Mouse (Mus musculus) urinary bladder, postnatal 25 days (tissue): ENCODE data around the gene Ccl28.
"Not testable (repeated sequence)": the region's sequence is repeated elsewhere in the genome, so short reads cannot be mapped to it uniquely, and the experiment has no call there.

Experiments
- DNase-seq: peaks from one replicate; pipeline ENCODE4 v3.0.0; 2022; ENCODE audit warnings: low spot score

The Ccl28 gene

DNA sequence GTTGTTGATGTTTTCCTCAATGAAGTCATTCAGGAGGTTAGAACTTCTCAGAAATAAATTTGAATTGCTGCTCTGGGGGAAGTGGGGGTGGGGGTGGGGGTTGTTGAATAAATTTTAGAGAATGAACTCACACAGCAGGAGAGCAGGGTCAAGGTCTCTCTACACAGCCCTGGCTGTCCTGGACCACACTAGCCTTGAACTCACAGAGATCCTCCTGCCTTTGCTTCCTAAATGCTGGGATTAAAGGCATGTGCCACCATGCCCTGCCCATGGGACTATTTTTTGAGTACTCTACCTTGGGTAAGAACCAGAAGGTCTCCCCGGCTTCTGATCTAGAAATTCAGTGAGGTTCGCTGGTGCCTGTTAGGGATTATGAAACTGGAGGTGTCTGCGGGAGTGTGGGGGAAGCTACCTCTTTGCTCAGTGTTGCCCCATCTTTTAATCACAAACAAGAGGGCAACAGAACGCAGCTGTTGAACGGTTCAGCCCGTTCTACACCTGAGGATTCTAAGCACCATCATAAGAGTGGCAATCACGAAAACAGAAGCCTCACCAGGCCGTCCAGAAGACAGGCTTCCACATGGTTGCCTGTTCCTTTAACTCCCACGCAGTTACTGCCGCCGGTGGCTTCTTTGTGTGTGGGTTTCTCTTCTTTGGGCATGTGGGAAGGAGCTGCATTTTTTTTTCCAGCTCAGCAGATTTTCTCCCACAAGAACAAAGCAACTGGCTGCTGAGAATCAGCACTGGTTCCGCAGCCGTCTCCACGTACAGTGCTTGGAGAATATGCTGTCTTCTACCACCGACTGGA, 25.5 kb downstream of the Ccl28 start:
- DNase-seq = no peak

DNA sequence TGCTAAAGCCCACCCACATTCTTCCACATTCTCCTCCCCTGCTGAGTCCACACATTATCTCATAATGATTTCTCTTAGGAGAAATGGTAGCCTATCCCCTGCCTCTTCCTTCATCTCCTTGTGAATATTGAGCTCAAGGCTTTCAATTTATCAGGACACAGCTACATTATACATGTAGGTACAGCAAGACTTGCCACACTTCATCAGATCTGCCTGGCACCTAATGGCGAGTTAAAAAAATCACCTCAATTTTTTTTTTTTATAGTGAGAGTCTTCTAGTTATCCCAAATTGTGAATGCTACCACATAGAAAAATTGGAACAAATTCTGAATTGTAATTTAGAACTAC, 26.1 kb downstream of the Ccl28 start:
- no peak for DNase-seq

DNA sequence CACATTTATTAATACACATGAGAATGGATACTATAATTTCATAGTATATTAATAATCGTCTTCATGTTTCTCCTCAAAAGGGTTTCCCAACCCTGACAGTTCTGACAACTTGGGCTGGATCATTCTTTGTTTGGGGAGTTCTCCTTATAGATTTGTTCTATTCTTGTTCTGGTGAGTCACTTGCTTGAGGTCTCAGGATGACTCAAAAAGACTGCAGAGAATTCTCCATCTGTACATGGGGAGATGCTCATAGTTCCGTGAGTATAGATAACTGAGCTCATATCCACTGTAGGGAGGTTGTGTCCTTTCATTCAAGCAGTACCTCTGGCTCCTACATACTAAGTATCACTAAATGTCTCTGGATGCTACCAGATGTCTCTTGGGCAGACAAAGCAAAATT, 31.1 kb downstream of the Ccl28 start:
- no peak for DNase-seq

DNA sequence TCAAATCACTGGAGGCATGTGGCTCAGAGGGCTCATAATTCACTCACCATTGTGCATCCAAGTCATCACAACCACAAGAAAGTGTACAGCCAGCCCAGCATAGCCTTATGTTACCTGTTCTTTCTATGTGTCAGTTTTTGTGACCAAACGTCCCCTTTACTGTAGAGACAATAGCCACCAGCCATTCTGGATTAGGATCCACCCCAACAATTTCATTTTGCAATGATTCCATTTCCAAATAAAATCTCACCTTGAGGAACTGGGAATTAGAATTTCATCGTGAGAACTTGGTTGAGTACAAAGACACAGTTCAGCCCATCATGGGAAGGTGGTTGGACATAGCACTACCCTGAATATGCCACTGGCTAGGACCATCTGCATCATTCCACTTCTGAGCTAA, 32.6 kb downstream of the Ccl28 start:
- no peak for DNase-seq

DNA sequence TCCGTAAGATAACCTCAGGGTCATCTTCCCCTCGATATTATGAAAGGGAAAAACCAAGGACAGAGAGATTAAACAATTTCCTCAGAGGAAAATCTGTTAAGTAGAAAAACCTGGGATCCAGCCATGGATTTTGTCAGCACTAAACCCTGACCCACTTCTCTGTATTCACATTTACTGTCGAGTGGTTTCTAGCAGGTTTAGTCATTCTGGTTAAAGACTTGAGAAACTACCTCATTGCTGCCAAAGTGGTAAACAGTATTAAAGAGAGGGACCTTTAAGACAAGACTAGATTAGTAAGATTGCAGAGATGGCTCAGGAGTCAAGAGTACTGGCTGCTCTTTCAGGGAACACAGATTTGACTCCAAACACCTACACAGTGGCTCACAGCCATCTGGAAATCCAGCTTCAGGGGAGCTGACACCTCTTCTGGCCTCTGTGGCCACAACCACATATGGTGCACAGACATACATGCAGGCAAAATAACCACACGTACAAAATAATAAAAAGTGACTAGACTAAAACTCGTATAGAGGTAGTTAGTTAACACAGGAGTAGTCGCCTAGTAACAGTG, 33.3 kb downstream of the Ccl28 start:
- no peak for DNase-seq

DNA sequence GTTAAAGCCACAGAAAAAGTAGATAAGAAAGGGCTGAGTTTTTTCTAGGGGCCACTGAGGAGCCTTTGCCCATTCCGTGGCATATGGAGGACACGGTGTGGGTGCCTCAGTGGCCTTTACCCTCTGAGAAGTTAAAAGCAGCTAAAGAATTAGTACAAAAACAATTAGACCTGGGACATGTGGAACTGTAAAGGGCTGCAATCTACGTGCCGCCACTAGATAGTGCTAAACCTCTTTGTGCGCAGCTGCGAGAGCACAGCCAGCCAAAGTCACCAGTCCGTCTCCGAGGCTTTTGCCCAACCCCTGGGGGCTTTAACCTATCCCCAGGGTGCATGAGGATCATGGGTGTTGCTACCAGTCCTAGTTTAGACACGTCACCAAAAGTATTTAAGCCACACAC, 37.8 kb downstream of the Ccl28 start:
- not testable (repeated sequence) for DNase-seq

DNA sequence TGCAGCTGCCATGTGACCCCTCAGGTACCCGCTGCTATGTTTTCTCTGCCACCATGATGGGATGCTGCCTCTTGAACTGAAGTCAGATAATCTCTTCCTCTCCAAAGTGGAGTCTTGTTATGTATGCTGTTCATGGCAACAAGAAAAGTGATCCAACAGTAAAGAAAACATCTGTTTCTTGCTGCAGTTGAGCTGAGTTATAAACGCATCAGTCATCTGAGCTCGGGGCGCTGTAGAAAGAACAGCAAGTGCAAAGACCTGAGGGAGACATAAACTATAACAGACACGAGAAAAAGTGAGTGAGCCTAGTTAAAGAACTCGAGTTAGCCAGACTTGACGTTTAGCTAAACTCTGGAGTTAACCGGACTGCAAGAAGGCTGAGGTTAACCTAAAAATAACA, 55.2 kb downstream of the Ccl28 start:
- DNase-seq = no peak

DNA sequence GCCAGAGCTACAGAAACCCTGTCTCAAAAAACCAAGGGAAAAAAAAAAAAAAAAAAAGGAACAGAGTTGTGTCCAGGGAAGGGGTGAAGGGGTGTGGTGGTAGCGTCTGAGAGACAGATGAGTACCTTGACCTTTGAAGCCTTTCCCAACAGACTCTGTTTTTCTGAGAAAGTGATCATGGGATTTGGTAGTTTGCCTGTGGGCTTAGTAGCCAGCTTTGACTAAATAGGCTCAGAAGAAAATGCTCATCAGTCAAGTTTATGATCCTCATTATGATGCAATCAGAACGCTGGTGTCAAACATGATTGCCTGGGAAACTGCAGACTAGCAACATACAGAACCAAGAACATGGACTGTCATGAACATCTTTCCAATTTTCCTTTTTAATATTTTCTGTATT, 56.1 kb downstream of the Ccl28 start:
- no peak for DNase-seq

DNA sequence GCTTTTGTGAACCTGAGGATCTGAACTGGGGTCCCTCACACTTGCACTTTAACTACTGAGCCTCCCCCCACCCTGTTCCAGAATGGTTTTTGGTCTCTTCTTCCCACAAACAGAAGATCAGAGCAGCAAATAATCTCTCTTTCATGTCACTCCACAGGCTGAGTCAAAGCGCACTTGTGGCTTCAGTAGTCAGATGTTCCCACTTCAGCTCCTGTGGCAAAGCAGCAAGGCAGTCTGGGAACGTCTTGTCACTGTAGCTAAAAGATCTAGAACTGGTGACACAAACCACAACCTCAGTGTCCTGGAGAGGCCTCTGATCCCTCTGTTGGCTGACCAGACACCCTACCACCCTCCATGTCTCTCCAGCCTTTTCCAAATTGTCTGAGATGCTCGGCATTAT, 57.5 kb downstream of the Ccl28 start:
- no peak for DNase-seq

DNA sequence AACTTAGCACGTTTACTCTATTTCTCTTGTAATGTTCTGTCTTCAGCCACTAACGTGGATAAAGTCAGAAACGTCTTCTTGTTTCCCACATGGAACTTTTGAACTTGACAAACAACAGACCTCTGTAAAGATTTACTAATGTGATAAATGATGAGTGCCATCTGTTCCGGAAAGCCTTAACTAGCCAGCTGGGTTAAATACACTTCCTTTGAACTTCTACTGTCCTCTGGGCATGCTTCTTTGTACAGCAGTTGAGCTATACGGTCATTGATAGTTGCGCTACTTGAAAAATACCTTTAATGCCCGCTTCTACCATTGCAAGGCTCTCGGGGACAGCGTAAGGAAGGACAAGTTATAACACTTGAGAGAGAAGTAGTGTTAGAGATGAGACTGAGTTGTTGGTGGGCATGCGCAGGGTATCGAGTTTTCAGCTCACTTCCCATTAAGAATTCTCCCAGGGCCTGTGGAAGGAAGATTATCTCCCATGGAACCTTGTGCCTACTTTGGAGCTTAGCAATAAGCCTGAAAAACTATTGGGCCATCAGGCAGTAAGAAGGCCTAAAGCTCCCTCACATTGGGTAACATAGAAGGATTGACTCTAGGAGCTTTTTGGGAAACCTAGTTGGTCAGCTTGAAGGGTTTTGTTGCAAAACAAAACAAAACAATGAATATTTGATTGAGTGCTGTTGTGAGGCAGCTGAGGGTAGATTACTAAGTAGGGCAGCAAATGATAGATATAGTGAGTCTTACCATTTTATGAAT, 61.0 kb downstream of the Ccl28 start:
- DNase-seq = no peak

DNA sequence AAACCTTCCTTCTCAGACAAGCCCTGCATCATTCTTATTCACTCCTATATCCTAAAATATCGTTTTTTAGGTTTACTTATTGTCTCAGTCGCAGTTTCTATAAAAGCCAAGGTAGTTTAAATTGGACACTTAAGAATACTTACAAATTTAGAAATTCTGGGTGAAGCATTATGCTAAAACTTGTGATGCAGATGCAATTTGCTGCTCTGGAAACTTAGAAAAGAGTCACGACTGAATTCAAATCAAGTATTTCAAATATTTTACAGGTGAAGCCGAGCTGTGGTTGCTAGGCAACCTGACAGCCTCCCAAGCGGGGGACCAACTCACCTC, 66.1 kb downstream of the Ccl28 start:
- no peak for DNase-seq

DNA sequence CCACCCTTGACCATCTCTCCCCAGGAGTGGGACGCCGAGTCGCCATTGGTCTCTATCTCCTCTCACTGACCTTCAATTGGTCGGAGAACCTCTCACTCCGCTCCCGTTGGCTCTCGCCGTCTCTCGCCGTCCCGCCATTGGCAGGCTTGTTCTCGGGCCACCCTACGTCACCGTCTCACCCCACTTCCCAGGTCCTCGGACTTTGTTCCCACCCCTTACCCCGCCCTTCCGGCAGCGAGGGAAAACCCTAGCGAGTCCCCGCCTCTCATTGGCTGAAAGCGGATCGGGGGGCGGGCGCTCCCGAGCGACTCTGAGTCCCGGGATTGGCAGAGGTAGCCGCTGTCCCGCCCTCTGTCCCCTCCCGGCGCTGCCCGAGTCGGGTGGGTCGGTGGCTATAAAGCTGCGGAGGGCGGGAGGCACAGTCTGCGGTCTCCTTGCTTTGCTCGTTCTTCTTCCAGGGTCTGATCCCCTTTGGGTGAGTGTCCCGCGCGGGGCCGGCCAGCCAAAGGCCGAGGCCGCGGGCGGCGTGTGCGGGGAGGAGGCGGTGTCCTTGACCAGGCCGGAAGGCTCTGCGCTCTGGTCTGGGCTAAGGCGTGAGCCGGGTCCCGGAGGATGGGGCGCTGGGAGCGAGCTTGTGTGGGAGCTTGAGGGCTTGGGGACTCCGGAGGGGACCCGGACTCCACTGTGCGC, 66.6 kb downstream of the Ccl28 start, which contains the start of gene Hmgcs1:
Hmgcs1 (plus strand) TSS at position 341 of the 690 bp plus-strand sequence.
- peak; percentile 95 for DNase-seq

DNA sequence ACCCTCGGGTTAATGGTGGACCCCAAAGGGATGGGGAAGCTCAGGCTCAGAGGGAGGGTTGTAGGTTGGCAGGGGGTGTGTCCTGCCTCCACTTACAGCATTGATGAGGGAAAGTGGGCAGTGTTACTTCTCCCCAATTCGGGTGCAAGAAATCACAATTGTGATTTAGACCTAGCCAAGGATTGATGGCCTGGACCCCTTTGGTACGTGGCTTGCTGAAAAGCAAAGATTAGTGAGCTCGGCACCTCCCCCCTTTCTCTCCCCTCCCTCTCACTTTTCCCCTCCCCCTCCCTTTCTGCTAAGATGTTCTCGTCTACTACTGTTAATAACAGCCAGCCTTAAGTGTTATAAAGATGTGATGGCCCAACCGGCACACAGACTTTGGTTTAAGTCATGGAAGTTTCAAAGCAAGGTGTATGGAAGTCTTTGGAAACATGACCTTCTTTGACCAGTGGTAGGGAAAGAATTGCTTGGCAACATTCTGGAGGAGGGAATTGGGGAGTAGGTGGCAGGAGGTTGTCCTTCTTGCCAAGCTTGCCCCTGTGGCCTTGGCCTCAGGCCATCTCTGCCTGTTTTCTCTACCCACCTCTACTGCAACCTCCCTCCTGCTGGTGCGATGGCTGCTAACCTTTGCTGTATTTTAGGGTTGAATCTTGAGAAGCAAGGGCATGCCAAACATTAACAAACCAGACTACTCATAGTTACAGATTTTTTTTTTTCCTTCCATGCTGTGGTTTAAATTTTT, 67.4 kb downstream of the Ccl28 start:
- no peak for DNase-seq

DNA sequence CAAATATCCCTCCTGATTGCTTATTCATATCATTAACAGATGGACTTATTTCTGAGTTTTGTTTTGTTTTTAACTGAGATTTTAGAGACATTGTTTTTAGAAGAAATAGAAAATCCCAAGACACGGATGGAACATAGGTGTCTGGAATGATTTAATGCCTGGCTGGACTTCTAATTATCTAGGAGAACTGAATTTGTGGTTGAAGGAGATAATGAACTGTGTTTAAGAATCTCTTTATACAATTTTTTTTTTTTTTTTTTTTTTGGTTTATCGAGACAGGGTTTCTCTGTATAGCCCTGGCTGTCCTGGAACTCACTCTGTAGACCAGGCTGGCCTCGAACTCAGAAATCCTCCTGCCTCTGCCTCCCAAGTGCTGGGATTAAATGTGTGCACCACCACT, 68.3 kb downstream of the Ccl28 start:
- DNase-seq = not testable (repeated sequence)

DNA sequence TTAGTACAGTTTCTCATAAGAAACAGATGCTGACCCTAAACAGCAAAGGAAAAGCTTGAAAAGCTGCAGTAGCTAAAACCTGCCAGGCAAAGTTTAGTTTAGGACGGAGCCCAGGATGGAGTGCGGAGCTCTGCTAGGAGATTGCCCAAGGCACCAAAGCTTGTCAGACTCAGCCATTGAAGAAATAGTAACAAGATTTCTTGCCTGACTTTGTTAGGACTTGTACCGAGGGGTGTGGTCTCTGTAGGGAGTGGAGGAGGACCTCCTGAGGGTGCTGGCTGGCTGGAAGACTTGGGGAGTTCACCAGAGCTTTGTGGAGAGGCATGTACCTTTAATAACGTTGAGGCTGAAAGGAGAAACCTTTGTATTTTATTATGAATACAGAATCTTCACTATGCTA, 72.1 kb downstream of the Ccl28 start:
- no peak for DNase-seq

DNA sequence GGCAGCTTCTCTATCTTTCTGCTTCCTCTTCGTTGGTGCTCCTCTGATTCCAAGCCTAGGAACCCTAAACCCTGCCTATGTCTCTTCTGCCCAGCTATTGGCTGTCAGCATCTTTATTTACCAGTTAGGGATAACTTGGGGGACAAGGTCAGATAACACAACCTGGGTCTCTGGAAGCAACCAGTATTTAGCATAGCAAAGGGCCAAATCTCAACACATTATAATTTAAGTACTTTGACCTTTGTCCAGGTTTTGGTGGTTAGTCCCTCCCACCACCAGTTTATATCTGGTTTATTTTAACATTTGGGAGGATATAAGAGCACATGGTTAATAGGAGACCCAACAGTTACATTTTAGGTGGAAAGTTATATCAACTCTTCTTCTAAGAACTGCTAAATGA, 72.9 kb downstream of the Ccl28 start:
- DNase-seq = no peak

DNA sequence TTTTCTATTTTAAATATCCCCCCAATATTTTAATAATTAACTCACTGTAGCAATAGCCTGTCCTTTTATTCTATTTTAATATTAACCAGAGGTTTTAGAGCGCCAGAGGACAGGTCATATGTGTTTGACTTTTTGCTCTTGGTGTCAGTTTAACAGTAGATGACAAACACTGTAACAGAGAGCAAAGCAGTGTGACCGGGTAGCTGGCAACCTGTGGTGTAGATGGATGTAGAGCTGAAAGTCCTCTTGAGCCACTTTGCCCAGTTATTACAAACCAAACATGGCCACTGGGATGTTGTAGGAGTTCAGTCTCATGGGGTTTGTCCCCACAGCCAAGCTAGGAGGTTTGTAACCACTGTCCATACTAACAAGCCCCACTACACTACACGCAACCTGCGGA, 74.8 kb downstream of the Ccl28 start:
- no peak for DNase-seq
